Mouse (Mus musculus): ENCODE data around the gene Nmral1. TPM values are rescaled to one million over a fixed set of nuclear protein-coding genes. Genes with fewer than 3 reads are reported as not detected.
A peak's percentile ranks its signal among the peaks of the same experiment; 100 is the strongest.

Nmral1 gene
- total and polyA plus RNA-seq, 2 experiments from 2014 or later, result 8.6 to 12.4 TPM

GRCm38 (mm10) chr16:4725780-4726527 is 6.8 kb upstream of the Nmral1 start, which contains the start of gene Hmox2:
Hmox2 (plus strand) TSS chr16:4726361.
- no peak for TF ChIP-seq CTCF (IDR thresholded peaks at IDR 0.05; ENCODE audit: low read depth)
- TF ChIP-seq EP300 (IDR thresholded peaks at IDR 0.05; ENCODE audit: low read depth), result no peak
- peak within 1 kb of the TSS; percentile 88 for H3K27ac ChIP-seq (ENCODE audit: low read depth)
- H3K36me3 ChIP-seq (replicated peaks; ENCODE audit: control insufficient read depth, insufficient read depth, low read length), result no peaks in the 10 kb centered on the region
- peak within 1 kb of the TSS; percentile 61 for H3K4me2 ChIP-seq (ENCODE audit: low read depth, low read length)
- ATAC-seq (ENCODE audit: insufficient read depth, low read depth), result peak; percentile 95
- H3K27me3 ChIP-seq (ENCODE audit: control insufficient read depth, insufficient read depth, low read length), result no peaks in the 10 kb centered on the region
- H3K9ac ChIP-seq (replicated peaks; ENCODE audit: low read depth, low read length), result peak within 1 kb of the TSS; percentile 88
- peak; percentile 90 for DNase-seq (ENCODE audit: low spot score)
- no peaks in the 10 kb centered on the region for H3K9me3 ChIP-seq (replicated peaks; ENCODE audit: control insufficient read depth, low read length)
- WGBS, result 5% methylated on average over 35 of the region's 35 CpGs
- H3K4me1 ChIP-seq (ENCODE audit: control insufficient read depth, insufficient read depth), result peaks cover 11% of the 10 kb centered on the region
- H3K4me3 ChIP-seq (ENCODE audit: low read depth, low read length), result peak within 1 kb of the TSS; percentile 88

GRCm38 (mm10) chr16:4725266-4725665 is 6.1 kb upstream of the Nmral1 start:
- H3K4me1 ChIP-seq (ENCODE audit: control insufficient read depth, insufficient read depth), result peaks cover 11% of the 10 kb centered on the region
- no peak for ATAC-seq (ENCODE audit: insufficient read depth, low read depth)
- H3K9me3 ChIP-seq (replicated peaks; ENCODE audit: control insufficient read depth, low read length), result no peaks in the 10 kb centered on the region
- no peaks in the 10 kb centered on the region for H3K36me3 ChIP-seq (replicated peaks; ENCODE audit: control insufficient read depth, insufficient read depth, low read length)
- no peak overlapping the region for H3K27ac ChIP-seq (ENCODE audit: low read depth)
- WGBS, result 59% methylated on average over 4 of the region's 4 CpGs
- no peak overlapping the region for H3K4me2 ChIP-seq (ENCODE audit: low read depth, low read length)
- DNase-seq (ENCODE audit: low spot score), result no peak
- no peak overlapping the region for H3K9ac ChIP-seq (replicated peaks; ENCODE audit: low read depth, low read length)
- TF ChIP-seq CTCF (IDR thresholded peaks at IDR 0.05; ENCODE audit: low read depth), result no peak
- no peak for TF ChIP-seq EP300 (IDR thresholded peaks at IDR 0.05; ENCODE audit: low read depth)
- H3K4me3 ChIP-seq (ENCODE audit: low read depth, low read length), result no peak overlapping the region
- no peaks in the 10 kb centered on the region for H3K27me3 ChIP-seq (ENCODE audit: control insufficient read depth, insufficient read depth, low read length)

- Histone ChIP-seq H3K9ac (replicated peaks; ENCODE audit: low read depth, low read length) (no peak overlapping the region), H3K9me3 (replicated peaks; ENCODE audit: control insufficient read depth, low read length) (no peaks in the 10 kb centered on the region), H3K27ac (ENCODE audit: low read depth) (peak overlapping the region; percentile 56; the same call in 1 of the 2 replicates), H3K36me3 (replicated peaks; ENCODE audit: control insufficient read depth, insufficient read depth, low read length) (no peaks in the 10 kb centered on the region), H3K4me3 (ENCODE audit: low read depth, low read length) (no peak overlapping the region), H3K4me2 (ENCODE audit: low read depth, low read length) (no peak overlapping the region), H3K4me1 (ENCODE audit: control insufficient read depth, insufficient read depth) (peaks cover 7% of the 10 kb centered on the region), H3K27me3 (ENCODE audit: control insufficient read depth, insufficient read depth, low read length) (no peaks in the 10 kb centered on the region)
- TF ChIP-seq EP300 (IDR thresholded peaks at IDR 0.05; ENCODE audit: low read depth) (no peak), CTCF (IDR thresholded peaks at IDR 0.05; ENCODE audit: low read depth) (no peak)
- DNase-seq (ENCODE audit: low spot score) (no peak), ATAC-seq (ENCODE audit: insufficient read depth, low read depth) (no peak)
- 38% methylated on average over 3 of the region's 3 CpGs for WGBS
Observed at GRCm38 (mm10) chr16:4722915-4723209, 3.7 kb upstream of the Nmral1 start.

- no peak for ATAC-seq (ENCODE audit: insufficient read depth, low read depth)
- H3K4me1 ChIP-seq (ENCODE audit: control insufficient read depth, insufficient read depth), result peaks cover 2% of the 10 kb centered on the region; the same call in 1 of the 2 replicates
- H3K9ac ChIP-seq (replicated peaks; ENCODE audit: low read depth, low read length), result no peak overlapping the region
- peak overlapping the region; percentile 56; the same call in 1 of the 2 replicates for H3K27ac ChIP-seq (ENCODE audit: low read depth)
- H3K4me3 ChIP-seq (ENCODE audit: low read depth, low read length), result no peak overlapping the region
- H3K4me2 ChIP-seq (ENCODE audit: low read depth, low read length), result 0 out of 2 replicates have a peak overlapping the region, but pooled peaks have one; percentile 10
- H3K27me3 ChIP-seq (ENCODE audit: control insufficient read depth, insufficient read depth, low read length), result no peaks in the 10 kb centered on the region
- no peak for DNase-seq (ENCODE audit: low spot score)
- whole genome bisulfite sequencing, result 64% methylated on average over 7 of the region's 7 CpGs
- TF ChIP-seq EP300 (IDR thresholded peaks at IDR 0.05; ENCODE audit: low read depth) (no peak), CTCF (IDR thresholded peaks at IDR 0.05; ENCODE audit: low read depth) (no peak)
- no peaks in the 10 kb centered on the region for H3K36me3 ChIP-seq (replicated peaks; ENCODE audit: control insufficient read depth, insufficient read depth, low read length)
- no peaks in the 10 kb centered on the region for H3K9me3 ChIP-seq (replicated peaks; ENCODE audit: control insufficient read depth, low read length)
Observed at GRCm38 (mm10) chr16:4722128-4722914, 3.2 kb upstream of the Nmral1 start.

- no peak for ATAC-seq (ENCODE audit: insufficient read depth, low read depth)
- no peak for DNase-seq (ENCODE audit: low spot score)
- WGBS, result 78% methylated on average over 3 of the region's 3 CpGs
- H3K4me1 ChIP-seq (ENCODE audit: control insufficient read depth, insufficient read depth), result no peaks in the 10 kb centered on the region; the same call in 1 of the 2 replicates
- H3K27ac ChIP-seq (ENCODE audit: low read depth), result no peak overlapping the region
- TF ChIP-seq EP300 (IDR thresholded peaks at IDR 0.05; ENCODE audit: low read depth) (no peak), CTCF (IDR thresholded peaks at IDR 0.05; ENCODE audit: low read depth) (no peak)
- H3K36me3 ChIP-seq (replicated peaks; ENCODE audit: control insufficient read depth, insufficient read depth, low read length), result 0 out of 2 replicates have a peak, but pooled peaks cover 3% of the 10 kb centered on the region
- H3K9me3 ChIP-seq (replicated peaks; ENCODE audit: control insufficient read depth, low read length), result no peaks in the 10 kb centered on the region
- H3K4me3 ChIP-seq (ENCODE audit: low read depth, low read length), result no peak overlapping the region; the same call in 1 of the 2 replicates
- no peaks in the 10 kb centered on the region for H3K27me3 ChIP-seq (ENCODE audit: control insufficient read depth, insufficient read depth, low read length)
- no peak overlapping the region for H3K9ac ChIP-seq (replicated peaks; ENCODE audit: low read depth, low read length)
- H3K4me2 ChIP-seq (ENCODE audit: low read depth, low read length), result peak overlapping the region; percentile 77; the same call in 1 of the 2 replicates
Observed at GRCm38 (mm10) chr16:4717866-4718265, 1.3 kb downstream of the Nmral1 start.
